Mouse (Mus musculus): ENCODE measurements around the gene 1110008P14Rik. TPM values are rescaled to one million over a fixed set of nuclear protein-coding genes. Genes with fewer than 3 reads are reported as not detected.

1110008P14Rik gene
- polyA plus RNA-seq, 1 experiment: 25.7 TPM

DNA sequence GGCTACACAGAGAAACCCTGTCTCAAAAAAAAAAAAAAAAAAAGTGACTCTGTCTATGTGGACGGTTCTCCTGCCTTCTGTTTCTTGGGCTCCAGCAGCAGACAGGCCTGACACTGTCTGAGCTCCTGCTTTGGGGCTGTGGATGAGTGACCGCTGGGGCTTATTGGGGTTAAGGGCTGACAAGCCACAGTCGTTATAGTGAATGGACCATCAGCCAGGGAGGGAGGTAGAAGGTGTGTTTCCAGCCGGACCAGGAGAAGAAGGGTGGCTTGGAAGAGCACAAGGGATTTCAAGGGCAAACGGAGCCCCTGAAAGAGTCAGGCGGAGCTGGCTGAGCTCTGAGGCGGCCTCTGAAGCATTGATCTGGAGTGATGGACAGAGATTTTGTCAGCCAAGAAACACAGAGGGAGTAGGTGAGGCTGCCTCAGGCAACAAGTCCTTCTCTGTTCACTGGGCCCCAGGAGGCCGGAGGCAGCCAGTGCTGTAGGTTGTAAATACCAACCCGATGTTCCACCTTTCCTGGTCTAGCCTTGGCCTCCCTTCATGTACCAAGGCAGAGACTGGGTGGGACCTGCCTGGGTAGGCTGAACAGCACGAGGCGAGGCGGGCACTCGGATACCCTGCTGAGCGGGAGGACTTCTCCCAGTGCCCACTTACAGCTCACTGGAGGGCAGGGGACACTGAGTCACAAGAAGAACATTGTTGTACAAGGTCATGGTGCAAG, 37.0 kb downstream of the 1110008P14Rik start:
- Histone ChIP-seq H3K9me3 (replicated peaks; ENCODE audit: control insufficient read depth, insufficient read depth, low read length, poor library complexity, severe bottlenecking) (no peaks in the 10 kb centered on the region), H3K27me3 (ENCODE audit: control insufficient read depth, insufficient read depth, low read length, poor library complexity, severe bottlenecking) (no peaks in the 10 kb centered on the region), H3K4me1 (ENCODE audit: control insufficient read depth, insufficient read depth, low read length) (peaks cover 12% of the 10 kb centered on the region), H3K36me3 (ENCODE audit: control insufficient read depth, insufficient read depth, low read length, poor library complexity, severe bottlenecking) (no peaks in the 10 kb centered on the region), H3K4me3 (ENCODE audit: low read depth, low read length) (no peak overlapping the region), H3K27ac (ENCODE audit: insufficient read depth, low read length) (no peak overlapping the region), H3K9ac (ENCODE audit: low read depth, poor library complexity, severe bottlenecking) (no peak overlapping the region)
- TF ChIP-seq CTCF (IDR thresholded peaks at IDR 0.05; ENCODE audit: low read depth, low read length): no peak
- TF ChIP-seq POLR2A (IDR thresholded peaks at IDR 0.05; ENCODE audit: insufficient read depth, low read length): no peak
- no peak for TF ChIP-seq EP300 (IDR thresholded peaks at IDR 0.05; ENCODE audit: insufficient read depth, low read depth, low read length)

DNA sequence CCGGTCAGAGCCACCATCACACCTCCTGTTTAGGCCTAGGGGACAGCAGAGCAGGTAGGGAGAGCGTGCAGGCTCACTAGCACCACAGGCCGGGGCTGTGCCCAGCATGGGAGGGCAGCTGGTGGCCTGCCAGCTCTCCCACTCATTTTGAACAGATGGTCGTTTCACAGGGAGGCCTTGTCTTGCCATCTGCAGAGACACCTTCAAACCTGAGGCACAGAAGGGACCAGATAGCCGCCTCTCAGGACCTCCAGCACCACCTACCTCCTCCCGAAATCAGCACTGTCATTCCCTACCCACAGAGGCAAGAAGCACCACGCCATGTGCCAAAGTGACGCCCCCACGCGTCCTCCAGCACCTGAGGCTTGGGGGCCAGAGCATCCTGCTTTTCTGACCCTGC, 37.7 kb downstream of the 1110008P14Rik start:
- Histone ChIP-seq H3K9me3 (replicated peaks; ENCODE audit: control insufficient read depth, insufficient read depth, low read length, poor library complexity, severe bottlenecking) (no peaks in the 10 kb centered on the region), H3K27ac (ENCODE audit: insufficient read depth, low read length) (no peak overlapping the region), H3K9ac (ENCODE audit: low read depth, poor library complexity, severe bottlenecking) (no peak overlapping the region), H3K4me1 (ENCODE audit: control insufficient read depth, insufficient read depth, low read length) (peaks cover 9% of the 10 kb centered on the region), H3K36me3 (ENCODE audit: control insufficient read depth, insufficient read depth, low read length, poor library complexity, severe bottlenecking) (no peaks in the 10 kb centered on the region), H3K4me3 (ENCODE audit: low read depth, low read length) (no peak overlapping the region), H3K27me3 (ENCODE audit: control insufficient read depth, insufficient read depth, low read length, poor library complexity, severe bottlenecking) (no peaks in the 10 kb centered on the region)
- TF ChIP-seq CTCF (IDR thresholded peaks at IDR 0.05; ENCODE audit: low read depth, low read length) (no peak), EP300 (IDR thresholded peaks at IDR 0.05; ENCODE audit: insufficient read depth, low read depth, low read length) (no peak), POLR2A (IDR thresholded peaks at IDR 0.05; ENCODE audit: insufficient read depth, low read length) (no peak)

DNA sequence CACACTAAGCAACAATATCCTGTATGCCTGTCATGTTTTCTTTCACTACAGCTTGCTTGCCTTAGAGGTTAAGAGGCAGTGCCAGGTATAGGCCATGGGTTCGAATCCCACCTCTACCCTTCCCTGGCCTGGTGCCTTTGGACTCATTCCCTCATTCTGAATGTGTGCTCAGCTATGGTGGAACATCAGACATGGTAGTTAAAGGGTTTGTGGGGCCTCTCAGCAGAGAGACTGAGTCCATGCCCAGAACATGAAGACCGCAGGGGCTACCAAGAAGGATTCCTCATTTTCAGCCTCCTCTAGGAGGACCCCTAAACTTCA, 38.4 kb downstream of the 1110008P14Rik start:
- H3K4me3 ChIP-seq (ENCODE audit: low read depth, low read length): no peak overlapping the region
- H3K27me3 ChIP-seq (ENCODE audit: control insufficient read depth, insufficient read depth, low read length, poor library complexity, severe bottlenecking): no peaks in the 10 kb centered on the region
- H3K4me1 ChIP-seq (ENCODE audit: control insufficient read depth, insufficient read depth, low read length): peaks cover 3% of the 10 kb centered on the region
- no peak for TF ChIP-seq CTCF (IDR thresholded peaks at IDR 0.05; ENCODE audit: low read depth, low read length)
- TF ChIP-seq POLR2A (IDR thresholded peaks at IDR 0.05; ENCODE audit: insufficient read depth, low read length): no peak
- TF ChIP-seq EP300 (IDR thresholded peaks at IDR 0.05; ENCODE audit: insufficient read depth, low read depth, low read length): no peak
- no peak overlapping the region for H3K27ac ChIP-seq (ENCODE audit: insufficient read depth, low read length)
- H3K9ac ChIP-seq (ENCODE audit: low read depth, poor library complexity, severe bottlenecking): no peak overlapping the region
- no peaks in the 10 kb centered on the region for H3K36me3 ChIP-seq (ENCODE audit: control insufficient read depth, insufficient read depth, low read length, poor library complexity, severe bottlenecking)
- no peaks in the 10 kb centered on the region for H3K9me3 ChIP-seq (replicated peaks; ENCODE audit: control insufficient read depth, insufficient read depth, low read length, poor library complexity, severe bottlenecking)

DNA sequence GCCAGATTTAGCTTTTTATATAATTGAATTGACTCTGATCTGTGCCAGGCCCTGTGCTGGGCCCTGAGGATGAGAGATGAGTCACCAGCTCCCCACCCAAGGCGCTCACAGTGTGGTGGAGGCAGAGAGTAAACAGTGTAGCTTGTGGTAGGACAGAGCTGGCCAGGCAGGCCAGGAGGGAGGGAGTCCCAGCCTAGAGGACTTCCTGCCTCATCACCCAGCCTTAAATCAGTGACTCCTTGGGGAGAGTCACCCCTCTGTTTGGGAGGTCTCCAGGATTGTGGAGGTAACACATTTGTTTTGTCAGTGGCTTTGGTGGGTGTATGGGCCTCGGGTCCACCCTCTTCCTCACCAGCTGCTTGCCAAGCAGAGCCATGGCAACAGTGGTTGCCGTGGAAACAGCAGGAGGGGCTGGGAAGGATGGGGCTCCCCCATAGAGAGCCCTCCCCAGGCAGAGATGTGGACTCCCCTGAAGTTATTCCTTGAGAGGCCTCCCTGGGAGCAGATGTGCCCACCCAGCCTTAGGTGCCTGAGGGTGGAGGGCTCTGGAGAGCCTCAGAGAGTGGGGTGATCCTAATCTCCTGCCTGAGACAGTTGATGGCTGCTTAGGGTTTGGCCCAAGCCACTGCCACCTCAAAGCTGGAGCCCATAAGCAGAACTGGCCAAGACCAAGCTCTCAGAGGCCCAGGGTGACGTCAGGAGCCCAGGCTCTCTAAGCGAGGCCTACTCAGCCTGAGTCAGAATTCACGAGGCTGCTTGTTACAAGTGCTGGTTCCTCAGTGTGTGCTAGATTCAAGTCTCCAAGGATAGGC, 39.0 kb downstream of the 1110008P14Rik start:
- no peak overlapping the region for H3K4me3 ChIP-seq (ENCODE audit: low read depth, low read length)
- no peak overlapping the region for H3K27ac ChIP-seq (ENCODE audit: insufficient read depth, low read length)
- no peaks in the 10 kb centered on the region for H3K9me3 ChIP-seq (replicated peaks; ENCODE audit: control insufficient read depth, insufficient read depth, low read length, poor library complexity, severe bottlenecking)
- no peaks in the 10 kb centered on the region for H3K36me3 ChIP-seq (ENCODE audit: control insufficient read depth, insufficient read depth, low read length, poor library complexity, severe bottlenecking)
- no peaks in the 10 kb centered on the region for H3K4me1 ChIP-seq (ENCODE audit: control insufficient read depth, insufficient read depth, low read length)
- no peak for TF ChIP-seq EP300 (IDR thresholded peaks at IDR 0.05; ENCODE audit: insufficient read depth, low read depth, low read length)
- no peak for TF ChIP-seq CTCF (IDR thresholded peaks at IDR 0.05; ENCODE audit: low read depth, low read length)
- no peak for TF ChIP-seq POLR2A (IDR thresholded peaks at IDR 0.05; ENCODE audit: insufficient read depth, low read length)
- no peaks in the 10 kb centered on the region for H3K27me3 ChIP-seq (ENCODE audit: control insufficient read depth, insufficient read depth, low read length, poor library complexity, severe bottlenecking)
- no peak overlapping the region for H3K9ac ChIP-seq (ENCODE audit: low read depth, poor library complexity, severe bottlenecking)

DNA sequence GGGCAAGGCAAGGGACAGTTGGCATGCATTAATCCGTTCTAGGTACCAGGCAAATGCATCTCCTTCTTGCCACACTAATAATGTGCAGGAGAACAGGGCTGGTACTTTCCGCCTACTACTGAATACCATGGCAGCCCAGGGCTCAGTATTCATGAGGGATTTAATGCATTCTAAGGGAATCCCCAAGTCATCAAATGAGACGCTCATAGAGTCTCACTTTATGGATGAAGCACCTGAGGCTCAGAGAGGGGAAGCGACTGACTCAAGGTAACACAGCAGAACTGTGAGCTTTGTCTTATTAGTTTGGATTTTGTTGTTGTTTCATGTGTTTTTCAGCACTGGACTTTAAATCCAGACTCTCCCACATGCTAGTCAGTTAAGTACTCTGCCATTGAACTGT, 39.7 kb downstream of the 1110008P14Rik start:
- Histone ChIP-seq H3K4me3 (ENCODE audit: low read depth, low read length) (no peak overlapping the region), H3K4me1 (ENCODE audit: control insufficient read depth, insufficient read depth, low read length) (no peaks in the 10 kb centered on the region), H3K36me3 (ENCODE audit: control insufficient read depth, insufficient read depth, low read length, poor library complexity, severe bottlenecking) (no peaks in the 10 kb centered on the region), H3K9me3 (replicated peaks; ENCODE audit: control insufficient read depth, insufficient read depth, low read length, poor library complexity, severe bottlenecking) (no peaks in the 10 kb centered on the region), H3K9ac (ENCODE audit: low read depth, poor library complexity, severe bottlenecking) (no peak overlapping the region), H3K27me3 (ENCODE audit: control insufficient read depth, insufficient read depth, low read length, poor library complexity, severe bottlenecking) (no peaks in the 10 kb centered on the region), H3K27ac (ENCODE audit: insufficient read depth, low read length) (no peak overlapping the region)
- TF ChIP-seq POLR2A (IDR thresholded peaks at IDR 0.05; ENCODE audit: insufficient read depth, low read length) (no peak), EP300 (IDR thresholded peaks at IDR 0.05; ENCODE audit: insufficient read depth, low read depth, low read length) (no peak), CTCF (IDR thresholded peaks at IDR 0.05; ENCODE audit: low read depth, low read length) (no peak)

DNA sequence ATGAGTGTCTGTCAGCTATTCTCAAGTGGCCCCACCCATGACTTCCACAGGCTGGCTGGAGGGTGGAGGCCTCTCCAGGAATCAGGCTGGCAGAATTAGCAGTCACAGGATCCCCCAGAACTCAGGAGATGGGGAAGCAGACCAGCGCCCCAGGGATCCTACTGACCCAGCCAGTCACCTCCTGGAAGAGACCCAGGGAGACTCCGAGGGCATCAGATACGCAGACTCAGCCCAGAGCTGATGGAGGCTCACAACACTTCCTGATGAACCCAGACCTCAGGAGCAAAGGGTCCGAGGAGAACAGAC, 40.2 kb downstream of the 1110008P14Rik start:
- H3K36me3 ChIP-seq (ENCODE audit: control insufficient read depth, insufficient read depth, low read length, poor library complexity, severe bottlenecking): no peaks in the 10 kb centered on the region
- H3K4me3 ChIP-seq (ENCODE audit: low read depth, low read length): no peak overlapping the region
- H3K4me1 ChIP-seq (ENCODE audit: control insufficient read depth, insufficient read depth, low read length): no peaks in the 10 kb centered on the region
- no peaks in the 10 kb centered on the region for H3K27me3 ChIP-seq (ENCODE audit: control insufficient read depth, insufficient read depth, low read length, poor library complexity, severe bottlenecking)
- H3K9ac ChIP-seq (ENCODE audit: low read depth, poor library complexity, severe bottlenecking): no peak overlapping the region
- H3K27ac ChIP-seq (ENCODE audit: insufficient read depth, low read length): no peak overlapping the region
- H3K9me3 ChIP-seq (replicated peaks; ENCODE audit: control insufficient read depth, insufficient read depth, low read length, poor library complexity, severe bottlenecking): no peaks in the 10 kb centered on the region
- no peak for TF ChIP-seq POLR2A (IDR thresholded peaks at IDR 0.05; ENCODE audit: insufficient read depth, low read length)
- no peak for TF ChIP-seq EP300 (IDR thresholded peaks at IDR 0.05; ENCODE audit: insufficient read depth, low read depth, low read length)
- TF ChIP-seq CTCF (IDR thresholded peaks at IDR 0.05; ENCODE audit: low read depth, low read length): no peak

Measured in ES-Bruce4 (cell line).